Mouse (Mus musculus): Measurements from ENCODE around the gene Gbf1. TPM values are rescaled to one million over a fixed set of nuclear protein-coding genes. Genes with fewer than 3 reads are reported as not detected.

Gene Gbf1
- polyA plus RNA-seq, 1 experiment: 74.1 TPM

- Histone ChIP-seq H3K4me3 (ENCODE audit: insufficient read depth, low read length) (no peak overlapping the region; the same call in 1 of the 2 replicates), H3K27ac (ENCODE audit: insufficient read depth, low read length) (no peak overlapping the region), H3K4me1 (ENCODE audit: control insufficient read depth, insufficient read depth, low read length) (no peaks in the 10 kb centered on the region)
- TF ChIP-seq CTCF (IDR thresholded peaks at IDR 0.05; ENCODE audit: extremely low read depth, insufficient read depth, low read length) (no peak), POLR2A (IDR thresholded peaks at IDR 0.05; ENCODE audit: extremely low read depth, insufficient read depth, low read length) (no peak)
These were observed 157.5 kb downstream of the Gbf1 start for GRCm38 (mm10) chr19:46309651-46310305.

- no peak for TF ChIP-seq CTCF (IDR thresholded peaks at IDR 0.05; ENCODE audit: extremely low read depth, insufficient read depth, low read length)
- TF ChIP-seq POLR2A (IDR thresholded peaks at IDR 0.05; ENCODE audit: extremely low read depth, insufficient read depth, low read length): no peak
- H3K27ac ChIP-seq (ENCODE audit: insufficient read depth, low read length): no peak overlapping the region
- peaks cover under 1% of the 10 kb centered on the region; the same call in 1 of the 2 replicates for H3K4me1 ChIP-seq (ENCODE audit: control insufficient read depth, insufficient read depth, low read length)
- no peak overlapping the region for H3K4me3 ChIP-seq (ENCODE audit: insufficient read depth, low read length)
These were observed 158.1 kb downstream of the Gbf1 start for GRCm38 (mm10) chr19:46310312-46310865.

- Histone ChIP-seq H3K4me3 (ENCODE audit: insufficient read depth, low read length) (no peak overlapping the region), H3K27ac (ENCODE audit: insufficient read depth, low read length) (no peak overlapping the region), H3K4me1 (ENCODE audit: control insufficient read depth, insufficient read depth, low read length) (peaks cover 1% of the 10 kb centered on the region; the same call in 1 of the 2 replicates)
- no peak for TF ChIP-seq POLR2A (IDR thresholded peaks at IDR 0.05; ENCODE audit: extremely low read depth, insufficient read depth, low read length)
- no peak for TF ChIP-seq CTCF (IDR thresholded peaks at IDR 0.05; ENCODE audit: extremely low read depth, insufficient read depth, low read length)
These were observed 159.0 kb downstream of the Gbf1 start for GRCm38 (mm10) chr19:46311341-46311740.

- H3K4me1 ChIP-seq (ENCODE audit: control insufficient read depth, insufficient read depth, low read length): peaks cover 1% of the 10 kb centered on the region; the same call in 1 of the 2 replicates
- H3K27ac ChIP-seq (ENCODE audit: insufficient read depth, low read length): no peak overlapping the region
- no peak for TF ChIP-seq CTCF (IDR thresholded peaks at IDR 0.05; ENCODE audit: extremely low read depth, insufficient read depth, low read length)
- TF ChIP-seq POLR2A (IDR thresholded peaks at IDR 0.05; ENCODE audit: extremely low read depth, insufficient read depth, low read length): no peak
- H3K4me3 ChIP-seq (ENCODE audit: insufficient read depth, low read length): no peak overlapping the region
These were observed 160.3 kb downstream of the Gbf1 start for GRCm38 (mm10) chr19:46312566-46312965.

GRCm38 (mm10) chr19:46313116-46313515, 160.8 kb downstream of the Gbf1 start:
- TF ChIP-seq POLR2A (IDR thresholded peaks at IDR 0.05; ENCODE audit: extremely low read depth, insufficient read depth, low read length) (no peak), CTCF (IDR thresholded peaks at IDR 0.05; ENCODE audit: extremely low read depth, insufficient read depth, low read length) (no peak)
- Histone ChIP-seq H3K27ac (ENCODE audit: insufficient read depth, low read length) (no peak overlapping the region), H3K4me3 (ENCODE audit: insufficient read depth, low read length) (no peak overlapping the region), H3K4me1 (ENCODE audit: control insufficient read depth, insufficient read depth, low read length) (peaks cover 1% of the 10 kb centered on the region; the same call in 1 of the 2 replicates)

- no peak for TF ChIP-seq POLR2A (IDR thresholded peaks at IDR 0.05; ENCODE audit: extremely low read depth, insufficient read depth, low read length)
- no peak for TF ChIP-seq CTCF (IDR thresholded peaks at IDR 0.05; ENCODE audit: extremely low read depth, insufficient read depth, low read length)
- Histone ChIP-seq H3K4me3 (ENCODE audit: insufficient read depth, low read length) (no peak overlapping the region), H3K4me1 (ENCODE audit: control insufficient read depth, insufficient read depth, low read length) (peaks cover 1% of the 10 kb centered on the region; the same call in 1 of the 2 replicates), H3K27ac (ENCODE audit: insufficient read depth, low read length) (no peak overlapping the region)
These were observed 161.3 kb downstream of the Gbf1 start for GRCm38 (mm10) chr19:46313591-46313990.

GRCm38 (mm10) chr19:46314151-46314601, 161.9 kb downstream of the Gbf1 start:
- Histone ChIP-seq H3K4me1 (ENCODE audit: control insufficient read depth, insufficient read depth, low read length) (peaks cover 1% of the 10 kb centered on the region; the same call in 1 of the 2 replicates), H3K27ac (ENCODE audit: insufficient read depth, low read length) (no peak overlapping the region), H3K4me3 (ENCODE audit: insufficient read depth, low read length) (no peak overlapping the region)
- TF ChIP-seq CTCF (IDR thresholded peaks at IDR 0.05; ENCODE audit: extremely low read depth, insufficient read depth, low read length) (no peak), POLR2A (IDR thresholded peaks at IDR 0.05; ENCODE audit: extremely low read depth, insufficient read depth, low read length) (no peak)

GRCm38 (mm10) chr19:46314872-46315742, 162.8 kb downstream of the Gbf1 start:
- TF ChIP-seq POLR2A (IDR thresholded peaks at IDR 0.05; ENCODE audit: extremely low read depth, insufficient read depth, low read length) (no peak), CTCF (IDR thresholded peaks at IDR 0.05; ENCODE audit: extremely low read depth, insufficient read depth, low read length) (no peak)
- Histone ChIP-seq H3K4me1 (ENCODE audit: control insufficient read depth, insufficient read depth, low read length) (peaks cover 5% of the 10 kb centered on the region), H3K27ac (ENCODE audit: insufficient read depth, low read length) (no peak overlapping the region), H3K4me3 (ENCODE audit: insufficient read depth, low read length) (no peak overlapping the region)

Data from cortical plate, adult 2 months (tissue).